Mouse (Mus musculus) CH12.LX (cell line): ENCODE data around the gene Rgs3. TPM values are rescaled to one million over a fixed set of nuclear protein-coding genes. Genes with fewer than 3 reads are reported as not detected.

Experiments
- DNase-seq: peaks from one replicate; pipeline ENCODE4 v3.0.0-alpha.2; 2013; ENCODE audit errors: extremely low read depth
- H3K27ac ChIP-seq: 2 replicates; pipeline ENCODE4 v1.5.1; 2012; ENCODE audit warnings: low read depth, mild to moderate bottlenecking, control low read depth, moderate library complexity; ENCODE audit not compliant: insufficient read depth
- H3K27me3 ChIP-seq: replicated peaks from 2 replicates; pipeline ENCODE3; 2012; ENCODE audit warnings: inconsistent platforms
- H3K36me3 ChIP-seq, 2 experiments: replicated peaks in 1 of 2; 2 replicates each; pipeline versions ENCODE3 to v1.6.1; 2012; ENCODE audit warnings: inconsistent platforms in 1 of 2, low read length in 1 of 2, mild to moderate bottlenecking in 1 of 2, mixed read lengths in 1 of 2, moderate library complexity in 1 of 2; ENCODE audit not compliant: control insufficient read depth in 1 of 2, insufficient read depth in 1 of 2
- H3K4me1 ChIP-seq, 2 experiments: 2 replicates each; pipeline ENCODE4 v1.6.1; 2012; ENCODE audit warnings: inconsistent platforms in 1 of 2, moderate library complexity in 1 of 2; ENCODE audit not compliant: insufficient read depth in 2 of 2, control insufficient read depth in 1 of 2
- H3K4me2 ChIP-seq: 2 replicates; pipeline ENCODE4 v1.6.1; 2012; ENCODE audit warnings: low read depth, mild to moderate bottlenecking, control low read depth; ENCODE audit not compliant: poor library complexity, insufficient read depth, severe bottlenecking
- H3K4me3 ChIP-seq, 3 experiments: fragments of 150-350 bp in 1 of 3; sonication (generic) in 1 of 3; replicated peaks in 1 of 3; 2 replicates each; pipeline versions ENCODE3 to v1.5.1; 2011 to 2012; ENCODE audit warnings: low read depth in 2 of 3, low read length in 2 of 3, mild to moderate bottlenecking in 2 of 3, moderate library complexity in 2 of 3, control low read depth in 1 of 3, improper control_type of control experiment in 1 of 3, inconsistent platforms in 1 of 3, mixed read lengths in 1 of 3; ENCODE audit not compliant: poor library complexity in 1 of 3
- H3K79me2 ChIP-seq: replicated peaks from 2 replicates; pipeline ENCODE4 v1.6.1; 2012; ENCODE audit warnings: mild to moderate bottlenecking, moderate library complexity; ENCODE audit not compliant: control insufficient read depth, poor library complexity, insufficient read depth, severe bottlenecking; ENCODE audit errors: extremely low read depth
- H3K9ac ChIP-seq: 2 replicates; pipeline ENCODE4 v1.6.1; 2012; ENCODE audit warnings: low read depth, mild to moderate bottlenecking, control low read depth, moderate library complexity; ENCODE audit not compliant: insufficient read depth
- H3K9me3 ChIP-seq: replicated peaks from 2 replicates; pipeline ENCODE3; 2012; ENCODE audit warnings: low read length, inconsistent platforms, mixed read lengths
- BHLHE40 ChIP-seq: IDR thresholded peaks from 2 replicates; pipeline ENCODE4 v1.6.1; 2011; ENCODE audit warnings: mild to moderate bottlenecking, low read depth, low read length, improper control_type of control experiment
- CTCF ChIP-seq, 2 experiments: IDR thresholded peaks in 1 of 2; conservative IDR thresholded peaks in 1 of 2; 2 replicates each; pipeline ENCODE4 v1.5.1; 2011 to 2012; ENCODE audit warnings: low read depth in 2 of 2, low read length in 2 of 2, improper control_type of control experiment in 1 of 2, inconsistent platforms in 1 of 2, mild to moderate bottlenecking in 1 of 2, moderate library complexity in 1 of 2
- EP300 ChIP-seq: IDR thresholded peaks from 2 replicates; pipeline ENCODE4 v1.6.1; 2011; ENCODE audit warnings: low read length, improper control_type of control experiment
- HCFC1 ChIP-seq: IDR thresholded peaks from 2 replicates; pipeline ENCODE4 v1.6.1; 2012; ENCODE audit warnings: low read depth, mild to moderate bottlenecking, inconsistent platforms, low read length, improper control_type of control experiment
- NELFE ChIP-seq: IDR thresholded peaks from 2 replicates; pipeline ENCODE4 v1.6.1; 2011; ENCODE audit warnings: low read depth, low read length, improper control_type of control experiment
- RAD21 ChIP-seq: IDR thresholded peaks from 2 replicates; pipeline ENCODE4 v1.6.1; 2011; ENCODE audit warnings: low read depth, mild to moderate bottlenecking, low read length, improper control_type of control experiment, moderate library complexity
- RCOR1 ChIP-seq: conservative IDR thresholded peaks from 2 replicates; pipeline ENCODE4 v1.6.1; 2012; ENCODE audit warnings: low read depth, mild to moderate bottlenecking, inconsistent platforms, low read length, improper control_type of control experiment
- SMC3 ChIP-seq: IDR thresholded peaks from 2 replicates; pipeline ENCODE4 v1.6.1; 2011; ENCODE audit warnings: low read depth, low read length, improper control_type of control experiment
- ZMIZ1 ChIP-seq: IDR thresholded peaks from 2 replicates; pipeline ENCODE4 v1.6.1; 2012; ENCODE audit warnings: low read depth, mild to moderate bottlenecking, inconsistent platforms, low read length, improper control_type of control experiment
- dilution Hi-C: fragments of 300-500 bp; cut with MboI; formaldehyde crosslinking; loops from 2 replicates; pipeline ENCODE4 v1.14.3; 2020; ENCODE audit warnings: low sequenced_read_pairs; ENCODE audit not compliant: extremely low pct_unique_long_range_greater_than_20kb, extremely low pct_ligation_motif_present
- in situ Hi-C: fragments of 300-500 bp; cut with MboI; formaldehyde crosslinking; loops from 3 replicates; pipeline ENCODE4 v1.14.3; 2019; ENCODE audit warnings: low sequenced_read_pairs, low pct_ligation_motif_present, low pct_unique_long_range_greater_than_20kb, mixed read lengths
- polyA plus RNA-seq: library from polyadenylated mRNA; unstranded; fragments of >175 nt; gene quantifications from 2 replicates; pipeline ENCODE4 v1.2.1, GENCODE M21; 2012; ENCODE audit warnings: low read depth; ENCODE audit not compliant: insufficient read length
- total RNA-seq, 2 experiments: library from RNA; depleted of rRNA; stranded (reverse); fragments of 300-350 nt in 1 of 2; fragments of >200 nt in 1 of 2; gene quantifications; 2 replicates each; pipeline ENCODE4 v1.2.3; 2012 to 2014

Rgs3 gene
- total and polyA plus RNA-seq, 3 experiments: 3.3 to 6.0 (median 3.5) TPM

DNA sequence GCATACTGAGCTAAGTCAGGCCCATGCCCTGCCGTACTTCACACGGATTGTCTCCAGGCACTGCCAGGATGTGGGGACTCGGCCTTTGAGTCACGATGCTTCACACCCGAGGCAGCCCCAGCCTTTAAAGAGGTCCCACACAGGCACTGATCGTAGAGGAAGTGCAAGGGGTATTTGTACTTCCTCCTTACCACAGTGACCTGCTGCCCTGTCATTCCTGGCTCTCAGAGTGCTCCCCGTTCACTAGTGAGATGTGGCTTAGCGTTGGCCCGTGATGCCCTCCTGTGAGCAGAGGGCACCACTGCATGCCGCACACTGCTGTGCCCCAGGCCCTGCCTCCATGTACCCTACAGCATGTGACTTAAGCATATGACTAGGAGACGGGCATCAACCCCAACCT is 121.8 kb downstream of the Rgs3 start:
- Histone ChIP-seq H3K4me1 (peaks cover 32 to 75% of the 10 kb centered on the region in 2 experiments), H3K9me3 (no peaks in the 10 kb centered on the region), H3K9ac (no peak overlapping the region), H3K4me3 (no peak overlapping the region), H3K27ac (no peak overlapping the region), H3K27me3 (no peaks in the 10 kb centered on the region), H3K4me2 (no peak overlapping the region), H3K36me3 (peaks cover 0 to 41% of the 10 kb centered on the region in 2 experiments), H3K79me2 (no peaks in the 10 kb centered on the region)
- dilution Hi-C loops: no loop called here
- DNase-seq: no peak
- TF ChIP-seq RAD21 (peak; percentile 50), SMC3 (peak; percentile 46), BHLHE40 (no peak), CTCF (conservative IDR thresholded peaks at IDR 0.05 in 1 of 2, IDR thresholded peaks at IDR 0.05 in 1 of 2; ENCODE audit: low read depth in 2 of 2, low read length in 2 of 2) (peak in 1 of 2 experiments; percentile 48; a peak in 2 of 4 replicates)
- TF ChIP-seq, all 38 proteins: peak for 3
- in situ Hi-C loops: no loop called here

GRCm38 (mm10) chr4:62682371-62682770 is 122.7 kb downstream of the Rgs3 start:
- Histone ChIP-seq H3K4me1 (peaks cover 36 to 75% of the 10 kb centered on the region in 2 experiments), H3K79me2 (no peaks in the 10 kb centered on the region), H3K9ac (no peak overlapping the region), H3K9me3 (no peaks in the 10 kb centered on the region), H3K4me3 (no peak overlapping the region), H3K36me3 (peaks cover 0 to 39% of the 10 kb centered on the region in 2 experiments), H3K27me3 (no peaks in the 10 kb centered on the region)
- no peak for DNase-seq
- dilution Hi-C loops: no loop called here
- no peak for TF ChIP-seq EP300
- no peak for TF ChIP-seq SMC3
- TF ChIP-seq NELFE: no peak
- TF ChIP-seq RCOR1: no peak
- TF ChIP-seq, all 38 proteins: peak for 0
- in situ Hi-C loops: no loop called here
- Histone ChIP-seq H3K4me2 (no peak overlapping the region), H3K27ac (no peak overlapping the region)

- Histone ChIP-seq H3K4me2 (no peak overlapping the region), H3K4me3 (no peak overlapping the region), H3K9ac (no peak overlapping the region), H3K9me3 (no peaks in the 10 kb centered on the region), H3K27me3 (no peaks in the 10 kb centered on the region), H3K27ac (no peak overlapping the region), H3K4me1 (peaks cover 40 to 75% of the 10 kb centered on the region in 2 experiments), H3K79me2 (no peaks in the 10 kb centered on the region), H3K36me3 (peaks cover 0 to 38% of the 10 kb centered on the region in 2 experiments)
- TF ChIP-seq ZMIZ1 (no peak), SMC3 (no peak), HCFC1 (no peak), RAD21 (no peak)
- in situ Hi-C loops: no loop called here
- dilution Hi-C loops: no loop called here
- no peak for DNase-seq
These were observed 123.5 kb downstream of the Rgs3 start for GRCm38 (mm10) chr4:62683148-62683547.
